Mouse (Mus musculus): ENCODE results near the gene Cd3e. TPM values are rescaled to one million over a fixed set of nuclear protein-coding genes. Genes with fewer than 3 reads are reported as not detected.

Gene Cd3e
- polyA plus RNA-seq, 1 experiment from 2014 or later, result not detected

GRCm38 (mm10) chr9:44986976-44987375, 22.5 kb downstream of the Cd3e start:
- Histone ChIP-seq H3K9ac (ENCODE audit: low read length) (no peak overlapping the region), H3K9me3 (ENCODE audit: control insufficient read depth, low read length) (no peaks in the 10 kb centered on the region), H3K4me3 (ENCODE audit: low read depth, low read length) (no peak overlapping the region), H3K36me3 (ENCODE audit: control insufficient read depth, insufficient read depth, low read length) (no peaks in the 10 kb centered on the region), H3K27me3 (ENCODE audit: control insufficient read depth, insufficient read depth, low read length) (no peaks in the 10 kb centered on the region), H3K4me2 (no peak overlapping the region), H3K4me1 (ENCODE audit: control insufficient read depth, insufficient read depth, low read length) (no peaks in the 10 kb centered on the region), H3K27ac (ENCODE audit: low read depth, low read length) (no peak overlapping the region)
- DNase-seq (ENCODE audit: low spot score, missing footprints) (no peak), ATAC-seq (ENCODE audit: low FRiP score) (no peak)
- 76% methylated on average over 5 of the region's 5 CpGs for WGBS

GRCm38 (mm10) chr9:44986242-44986781, 23.1 kb downstream of the Cd3e start:
- Histone ChIP-seq H3K4me2 (no peak overlapping the region), H3K4me1 (ENCODE audit: control insufficient read depth, insufficient read depth, low read length) (no peaks in the 10 kb centered on the region), H3K9ac (ENCODE audit: low read length) (no peak overlapping the region), H3K27ac (ENCODE audit: low read depth, low read length) (no peak overlapping the region), H3K4me3 (ENCODE audit: low read depth, low read length) (no peak overlapping the region), H3K36me3 (ENCODE audit: control insufficient read depth, insufficient read depth, low read length) (no peaks in the 10 kb centered on the region), H3K9me3 (ENCODE audit: control insufficient read depth, low read length) (no peaks in the 10 kb centered on the region), H3K27me3 (ENCODE audit: control insufficient read depth, insufficient read depth, low read length) (no peaks in the 10 kb centered on the region)
- WGBS, result 64% methylated on average over 14 of the region's 14 CpGs
- DNase-seq (ENCODE audit: low spot score, missing footprints), result no peak
- ATAC-seq (ENCODE audit: low FRiP score), result no peak

- DNase-seq (ENCODE audit: low spot score, missing footprints) (no peak), ATAC-seq (ENCODE audit: low FRiP score) (no peak)
- no peak overlapping the region for H3K27ac ChIP-seq (ENCODE audit: low read depth, low read length)
- no peaks in the 10 kb centered on the region for H3K4me1 ChIP-seq (ENCODE audit: control insufficient read depth, insufficient read depth, low read length)
- WGBS, result 77% methylated on average over 3 of the region's 3 CpGs
- H3K4me2 ChIP-seq, result no peak overlapping the region
- no peaks in the 10 kb centered on the region for H3K9me3 ChIP-seq (ENCODE audit: control insufficient read depth, low read length)
- H3K27me3 ChIP-seq (ENCODE audit: control insufficient read depth, insufficient read depth, low read length), result no peaks in the 10 kb centered on the region
- no peak overlapping the region for H3K4me3 ChIP-seq (ENCODE audit: low read depth, low read length)
- H3K36me3 ChIP-seq (ENCODE audit: control insufficient read depth, insufficient read depth, low read length), result no peaks in the 10 kb centered on the region
- no peak overlapping the region for H3K9ac ChIP-seq (ENCODE audit: low read length)
Observed at GRCm38 (mm10) chr9:44985721-44986161, 23.7 kb downstream of the Cd3e start.

- no peak for ATAC-seq (ENCODE audit: low FRiP score)
- WGBS, result 88% methylated on average over 2 of the region's 2 CpGs
Observed at GRCm38 (mm10) chr9:44983001-44983400, 26.4 kb downstream of the Cd3e start.

GRCm38 (mm10) chr9:44982531-44982930, 26.9 kb downstream of the Cd3e start:
- H3K27ac ChIP-seq (ENCODE audit: low read depth, low read length), result no peak overlapping the region
- H3K4me1 ChIP-seq (ENCODE audit: control insufficient read depth, insufficient read depth, low read length), result no peaks in the 10 kb centered on the region
- DNase-seq (ENCODE audit: low spot score, missing footprints) (no peak), ATAC-seq (ENCODE audit: low FRiP score) (no peak)
- H3K9ac ChIP-seq (ENCODE audit: low read length), result no peak overlapping the region
- no peak overlapping the region for H3K4me3 ChIP-seq (ENCODE audit: low read depth, low read length)
- no peaks in the 10 kb centered on the region for H3K36me3 ChIP-seq (ENCODE audit: control insufficient read depth, insufficient read depth, low read length)
- 87% methylated on average over 3 of the region's 3 CpGs for WGBS
- H3K27me3 ChIP-seq (ENCODE audit: control insufficient read depth, insufficient read depth, low read length), result no peaks in the 10 kb centered on the region
- H3K4me2 ChIP-seq, result no peak overlapping the region
- no peaks in the 10 kb centered on the region for H3K9me3 ChIP-seq (ENCODE audit: control insufficient read depth, low read length)

More at GRCm38 (mm10) chr9:44983001-44983400, 26.4 kb downstream of the Cd3e start:
- no peak overlapping the region for H3K27ac ChIP-seq (ENCODE audit: low read depth, low read length)
- H3K27me3 ChIP-seq (ENCODE audit: control insufficient read depth, insufficient read depth, low read length), result no peaks in the 10 kb centered on the region
- no peaks in the 10 kb centered on the region for H3K9me3 ChIP-seq (ENCODE audit: control insufficient read depth, low read length)
- H3K4me2 ChIP-seq, result no peak overlapping the region
- no peak for DNase-seq (ENCODE audit: low spot score, missing footprints)
- H3K9ac ChIP-seq (ENCODE audit: low read length), result no peak overlapping the region
- H3K4me3 ChIP-seq (ENCODE audit: low read depth, low read length), result no peak overlapping the region
- H3K4me1 ChIP-seq (ENCODE audit: control insufficient read depth, insufficient read depth, low read length), result no peaks in the 10 kb centered on the region
- no peaks in the 10 kb centered on the region for H3K36me3 ChIP-seq (ENCODE audit: control insufficient read depth, insufficient read depth, low read length)

- WGBS, result 88% methylated on average over 8 of the region's 8 CpGs
- no peak overlapping the region for H3K4me3 ChIP-seq (ENCODE audit: low read depth, low read length)
- no peak overlapping the region for H3K9ac ChIP-seq (ENCODE audit: low read length)
- H3K27me3 ChIP-seq (ENCODE audit: control insufficient read depth, insufficient read depth, low read length), result no peaks in the 10 kb centered on the region
- H3K36me3 ChIP-seq (ENCODE audit: control insufficient read depth, insufficient read depth, low read length), result no peaks in the 10 kb centered on the region
- no peaks in the 10 kb centered on the region for H3K9me3 ChIP-seq (ENCODE audit: control insufficient read depth, low read length)
- ATAC-seq (ENCODE audit: low FRiP score) (no peak), DNase-seq (ENCODE audit: low spot score, missing footprints) (no peak)
- H3K4me1 ChIP-seq (ENCODE audit: control insufficient read depth, insufficient read depth, low read length), result no peaks in the 10 kb centered on the region
- H3K4me2 ChIP-seq, result no peak overlapping the region
- H3K27ac ChIP-seq (ENCODE audit: low read depth, low read length), result no peak overlapping the region
Observed at GRCm38 (mm10) chr9:44982081-44982480, 27.3 kb downstream of the Cd3e start.

- H3K4me1 ChIP-seq (ENCODE audit: control insufficient read depth, insufficient read depth, low read length), result no peaks in the 10 kb centered on the region
- H3K4me2 ChIP-seq, result no peak within 1 kb of the TSS
- WGBS, result 80% methylated on average over 4 of the region's 4 CpGs
- DNase-seq (ENCODE audit: low spot score, missing footprints) (no peak), ATAC-seq (ENCODE audit: low FRiP score) (no peak)
- no peaks in the 10 kb centered on the region for H3K36me3 ChIP-seq (ENCODE audit: control insufficient read depth, insufficient read depth, low read length)
- H3K9me3 ChIP-seq (ENCODE audit: control insufficient read depth, low read length), result no peaks in the 10 kb centered on the region
- H3K9ac ChIP-seq (ENCODE audit: low read length), result no peak within 1 kb of the TSS
- H3K27ac ChIP-seq (ENCODE audit: low read depth, low read length), result no peak within 1 kb of the TSS
- H3K4me3 ChIP-seq (ENCODE audit: low read depth, low read length), result no peak within 1 kb of the TSS
- H3K27me3 ChIP-seq (ENCODE audit: control insufficient read depth, insufficient read depth, low read length), result no peaks in the 10 kb centered on the region
Observed at GRCm38 (mm10) chr9:44981676-44982075, 27.8 kb downstream of the Cd3e start, which contains the start of gene Cd3d. Gene Cd3d, plus strand, starts transcription at chr9:44981786.

- no peaks in the 10 kb centered on the region for H3K9me3 ChIP-seq (ENCODE audit: control insufficient read depth, low read length)
- no peak overlapping the region for H3K27ac ChIP-seq (ENCODE audit: low read depth, low read length)
- no peak overlapping the region for H3K4me2 ChIP-seq
- no peaks in the 10 kb centered on the region for H3K27me3 ChIP-seq (ENCODE audit: control insufficient read depth, insufficient read depth, low read length)
- H3K4me1 ChIP-seq (ENCODE audit: control insufficient read depth, insufficient read depth, low read length), result no peaks in the 10 kb centered on the region
- no peak overlapping the region for H3K9ac ChIP-seq (ENCODE audit: low read length)
- H3K4me3 ChIP-seq (ENCODE audit: low read depth, low read length), result no peak overlapping the region
- no peaks in the 10 kb centered on the region for H3K36me3 ChIP-seq (ENCODE audit: control insufficient read depth, insufficient read depth, low read length)
- 89% methylated on average over 2 of the region's 2 CpGs for WGBS
- DNase-seq (ENCODE audit: low spot score, missing footprints) (no peak), ATAC-seq (ENCODE audit: low FRiP score) (no peak)
Observed at GRCm38 (mm10) chr9:44981104-44981503, 28.3 kb downstream of the Cd3e start.

- Histone ChIP-seq H3K27me3 (ENCODE audit: control insufficient read depth, insufficient read depth, low read length) (no peaks in the 10 kb centered on the region), H3K36me3 (ENCODE audit: control insufficient read depth, insufficient read depth, low read length) (no peaks in the 10 kb centered on the region), H3K27ac (ENCODE audit: low read depth, low read length) (no peak within 1 kb of the TSS), H3K4me2 (no peak within 1 kb of the TSS), H3K9me3 (ENCODE audit: control insufficient read depth, low read length) (no peaks in the 10 kb centered on the region), H3K4me1 (ENCODE audit: control insufficient read depth, insufficient read depth, low read length) (no peaks in the 10 kb centered on the region), H3K4me3 (ENCODE audit: low read depth, low read length) (no peak within 1 kb of the TSS), H3K9ac (ENCODE audit: low read length) (no peak within 1 kb of the TSS)
- DNase-seq (ENCODE audit: low spot score, missing footprints) (no peak), ATAC-seq (ENCODE audit: low FRiP score) (no peak)
- WGBS, result 63% methylated on average over 3 of the region's 3 CpGs
Observed at GRCm38 (mm10) chr9:44980242-44980641, 29.2 kb downstream of the Cd3e start, which contains the start of gene Cd3g. Gene Cd3g, minus strand, starts transcription at chr9:44980431.

Measured in midbrain, embryonic 11.5 days (tissue).